Mouse (Mus musculus) skeletal muscle tissue, adult 2 months (tissue): ENCODE results near the gene Rnf17.

Experiments
- DNase-seq: peaks from one replicate; pipeline ENCODE4 v3.0.0-alpha.2; 2012; ENCODE audit warnings: low read depth, low spot score

Gene Rnf17

GRCm38 (mm10) chr14:56402311-56403071 is at the start of gene Rnf17:
Gene Rnf17 (plus strand): TSS chr14:56402581.
- no peak for DNase-seq

- DNase-seq = no peak
Measured at GRCm38 (mm10) chr14:56354803-56355202, 47.6 kb upstream of the Rnf17 start.

- DNase-seq = no peak
Measured at GRCm38 (mm10) chr14:56355396-56355795, 47.0 kb upstream of the Rnf17 start.

- no peak for DNase-seq
Measured at GRCm38 (mm10) chr14:56356196-56356595, 46.2 kb upstream of the Rnf17 start.

- DNase-seq = no peak
Measured at GRCm38 (mm10) chr14:56358422-56358821, 44.0 kb upstream of the Rnf17 start.

- DNase-seq = no peak
Measured at GRCm38 (mm10) chr14:56359131-56359530, 43.2 kb upstream of the Rnf17 start.

GRCm38 (mm10) chr14:56364711-56365237 is 37.6 kb upstream of the Rnf17 start, which contains the start of gene Atp12a:
Gene Atp12a (plus strand): TSS chr14:56365068.
- DNase-seq = no peak

- no peak for DNase-seq
Measured at GRCm38 (mm10) chr14:56365292-56365691, 37.1 kb upstream of the Rnf17 start.

GRCm38 (mm10) chr14:56366712-56367111 is 35.7 kb upstream of the Rnf17 start:
- DNase-seq = no peak

- no peak for DNase-seq
Measured at GRCm38 (mm10) chr14:56368834-56369233, 33.5 kb upstream of the Rnf17 start.

GRCm38 (mm10) chr14:56375731-56376130 is 26.6 kb upstream of the Rnf17 start:
- DNase-seq = peak; percentile 75

- no peak for DNase-seq
Measured at GRCm38 (mm10) chr14:56377745-56378144, 24.6 kb upstream of the Rnf17 start.

- DNase-seq = no peak
Measured at GRCm38 (mm10) chr14:56379336-56379735, 23.0 kb upstream of the Rnf17 start.

- no peak for DNase-seq
Measured at GRCm38 (mm10) chr14:56382366-56382765, 20.0 kb upstream of the Rnf17 start.

- DNase-seq = no peak
Measured at GRCm38 (mm10) chr14:56390247-56390646, 12.1 kb upstream of the Rnf17 start.

- peak; percentile 23 for DNase-seq
Measured at GRCm38 (mm10) chr14:56393704-56394312, 8.6 kb upstream of the Rnf17 start.

- DNase-seq = no peak
Measured at GRCm38 (mm10) chr14:56398001-56398400, 4.4 kb upstream of the Rnf17 start.

- DNase-seq = no peak
Measured at GRCm38 (mm10) chr14:56403072-56403375, 643 bp downstream of the Rnf17 start.

GRCm38 (mm10) chr14:56462090-56462489 is 59.7 kb downstream of the Rnf17 start:
- DNase-seq = no peak

- no peak for DNase-seq
Measured at GRCm38 (mm10) chr14:56462729-56463128, 60.3 kb downstream of the Rnf17 start.

- peak; percentile 3 for DNase-seq
Measured at GRCm38 (mm10) chr14:56468145-56468544, 65.8 kb downstream of the Rnf17 start.

- DNase-seq = no peak
Measured at GRCm38 (mm10) chr14:56489806-56490205, 87.4 kb downstream of the Rnf17 start.

- DNase-seq = peak; percentile 49
Measured at GRCm38 (mm10) chr14:56502407-56502806, 100.0 kb downstream of the Rnf17 start.
